Mouse (Mus musculus) left cerebral cortex, adult 8-10 months (tissue): Measurements from ENCODE around the gene Pfn4. TPM values are rescaled to one million over a fixed set of nuclear protein-coding genes. Genes with fewer than 3 reads are reported as not detected.
A peak's percentile ranks its signal among the peaks of the same experiment; 100 is the strongest.
"Not testable (repeated sequence)": the region's sequence is repeated elsewhere in the genome, so short reads cannot be mapped to it uniquely, and the experiment has no call there.

Experiments
- DNase-seq, 2 experiments: peaks; one replicate each; pipeline ENCODE4 v3.0.0; 2022; ENCODE audit warnings: low spot score in 2 of 2
- total RNA-seq, 4 experiments: library from RNA; stranded (reverse); gene quantifications; 2 replicates each; pipeline ENCODE4 v1.2.4; 2022

The Pfn4 gene
- total RNA-seq = 10 to 100 TPM; 11.6 to 17.1 (median 13.1) TPM

- peak; percentile 92 to 100 for DNase-seq
Measured at GRCm38 (mm10) chr12:4768492-4769332, at the start of gene Pfn4, which contains the start of gene Fam228b. Pfn4 (plus strand) TSS chr12:4769022. Fam228b (minus strand) TSS chr12:4769267.

GRCm38 (mm10) chr12:4719066-4719761, 49.6 kb upstream of the Pfn4 start:
- no peak for DNase-seq

- DNase-seq = no peak
Measured at GRCm38 (mm10) chr12:4719762-4720754, 48.8 kb upstream of the Pfn4 start.

- DNase-seq = no peak
Measured at GRCm38 (mm10) chr12:4729165-4729564, 39.7 kb upstream of the Pfn4 start.

GRCm38 (mm10) chr12:4731629-4732028, 37.2 kb upstream of the Pfn4 start:
- no peak for DNase-seq

GRCm38 (mm10) chr12:4732332-4732731, 36.5 kb upstream of the Pfn4 start:
- no peak for DNase-seq

- no peak for DNase-seq
Measured at GRCm38 (mm10) chr12:4738031-4738576, 30.7 kb upstream of the Pfn4 start, which contains the start of gene Fam228a. Fam228a (minus strand) TSS chr12:4738430.

- DNase-seq = no peak
Measured at GRCm38 (mm10) chr12:4740823-4741222, 28.0 kb upstream of the Pfn4 start.

- DNase-seq = no peak
Measured at GRCm38 (mm10) chr12:4742183-4742582, 26.6 kb upstream of the Pfn4 start.

- DNase-seq = peak in 1 of 2 experiments; percentile 17
Measured at GRCm38 (mm10) chr12:4744486-4744885, 24.3 kb upstream of the Pfn4 start.

- DNase-seq = not testable (repeated sequence)
Measured at GRCm38 (mm10) chr12:4754451-4754850, 14.4 kb upstream of the Pfn4 start.

- DNase-seq = no peak
Measured at GRCm38 (mm10) chr12:4757060-4757459, 11.8 kb upstream of the Pfn4 start.

- no peak for DNase-seq
Measured at GRCm38 (mm10) chr12:4769333-4769723, 506 bp downstream of the Pfn4 start.

GRCm38 (mm10) chr12:4774895-4775587, 6.2 kb downstream of the Pfn4 start:
- no peak for DNase-seq

GRCm38 (mm10) chr12:4775588-4775949, 6.7 kb downstream of the Pfn4 start:
- DNase-seq = no peak

GRCm38 (mm10) chr12:4777734-4778133, 8.9 kb downstream of the Pfn4 start:
- DNase-seq = no peak

- no peak for DNase-seq
Measured at GRCm38 (mm10) chr12:4780245-4780644, 11.4 kb downstream of the Pfn4 start.

GRCm38 (mm10) chr12:4781270-4781669, 12.4 kb downstream of the Pfn4 start:
- DNase-seq = no peak

- not testable (repeated sequence) for DNase-seq
Measured at GRCm38 (mm10) chr12:4781725-4782404, 13.0 kb downstream of the Pfn4 start.

- DNase-seq = no peak
Measured at GRCm38 (mm10) chr12:4783598-4783997, 14.8 kb downstream of the Pfn4 start.
